Mouse (Mus musculus) cerebellum, adult 2 months (tissue): Measurements from ENCODE around the gene Vmn1r132. TPM values are rescaled to one million over a fixed set of nuclear protein-coding genes. Genes with fewer than 3 reads are reported as not detected.
"Not testable (repeated sequence)": the region's sequence is repeated elsewhere in the genome, so short reads cannot be mapped to it uniquely, and the experiment has no call there.

Source experiments
- DNase-seq, 2 experiments: peaks; one replicate each; pipeline ENCODE4 v3.0.0; 2021
- H3K27ac ChIP-seq: fragments of 200-500 bp; 2 replicates; pipeline ENCODE4 v1.5.1; 2012; ENCODE audit warnings: low read length, control low read depth, inconsistent platforms; ENCODE audit not compliant: insufficient read depth
- H3K27me3 ChIP-seq: fragments of 200-500 bp; 2 replicates; pipeline ENCODE4 v1.6.1; 2012; ENCODE audit warnings: inconsistent platforms, mild to moderate bottlenecking, low read length, moderate library complexity; ENCODE audit not compliant: control insufficient read depth, insufficient read depth
- H3K4me1 ChIP-seq: fragments of 200-500 bp; 2 replicates; pipeline ENCODE4 v1.6.1; 2011; ENCODE audit warnings: low read length; ENCODE audit not compliant: control insufficient read depth, insufficient read depth
- H3K4me3 ChIP-seq: fragments of 200-500 bp; replicated peaks from 2 replicates; pipeline ENCODE3; 2011; ENCODE audit warnings: mild to moderate bottlenecking, low read depth, low read length, control low read depth; ENCODE audit not compliant: insufficient read depth
- WGBS: fragments of 180-500 bp; shearing (Covaris S2); methylation state at CpG from one replicate; pipeline ENCODE4 v1.1.7; 2018; 5-methylcytosine and 5-hydroxymethylcytosine counted together
- polyA plus RNA-seq: library from polyadenylated mRNA; depleted of rRNA; stranded (reverse); fragments of >200 nt; gene quantifications from 2 replicates; pipeline ENCODE4 v1.2.3, GENCODE M21; 2012; rRNA removed

The Vmn1r132 gene
- not detected in 2 replicates for polyA plus RNA-seq

DNA sequence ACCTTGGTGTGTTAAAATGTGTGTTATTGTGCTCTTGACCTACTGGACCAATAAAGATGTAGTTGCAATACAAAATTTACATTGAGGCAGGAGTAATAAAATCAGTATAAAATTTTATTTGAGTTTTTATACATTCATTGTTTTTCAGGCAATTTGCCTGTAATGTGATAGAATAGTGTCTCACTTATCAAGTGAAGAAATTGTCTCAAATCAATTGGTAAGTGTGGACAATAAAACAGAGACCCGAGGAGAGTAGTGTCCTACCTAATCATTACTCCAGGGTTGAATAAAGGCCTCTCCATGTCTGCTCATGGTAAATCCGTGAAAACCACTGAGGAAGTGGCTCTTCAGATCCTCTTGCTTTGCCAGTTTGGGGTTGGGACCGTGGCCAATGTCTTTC is at the start of gene Vmn1r132:
TSS of gene Vmn1r132 (plus strand) at position 301 of the 400 bp plus-strand sequence.
- H3K4me1 ChIP-seq, H3K27me3 ChIP-seq, H3K27ac ChIP-seq, DNase-seq, H3K4me3 ChIP-seq: not testable (repeated sequence)
- WGBS: no CpG with 5 or more reads among the region's 3 CpGs

Other genes with a start within 250 kb of the Vmn1r132 start
- not detected in 2 replicates for gene Gm6882, start 181.3 kb upstream of the Vmn1r132 start, polyA plus RNA-seq
- not detected in 2 replicates for gene Vmn1r130, start 102.3 kb upstream of the Vmn1r132 start, polyA plus RNA-seq
- gene Vmn1r131, start 68.0 kb upstream of the Vmn1r132 start, polyA plus RNA-seq: not detected in 2 replicates
- not detected in 2 replicates for gene Gm4175, start 147.4 kb downstream of the Vmn1r132 start, polyA plus RNA-seq
- not detected in 2 replicates for gene Gm4177, start 182.6 kb downstream of the Vmn1r132 start, polyA plus RNA-seq
- not detected in 2 replicates for gene Vmn1r135, start 218.3 kb downstream of the Vmn1r132 start, polyA plus RNA-seq
- not detected in 2 replicates for gene Gm5725, start 230.2 kb downstream of the Vmn1r132 start, polyA plus RNA-seq